Mouse (Mus musculus): Measurements from ENCODE around the gene Zbtb3. TPM values are rescaled to one million over a fixed set of nuclear protein-coding genes. Genes with fewer than 3 reads are reported as not detected.

Zbtb3 gene
- total and polyA plus RNA-seq, 3 experiments: 1.2 to 2.5 (median 2.2) TPM

- H3K9me3 ChIP-seq (replicated peaks; ENCODE audit: low read length): no peaks in the 10 kb centered on the region
- H3K4me3 ChIP-seq (replicated peaks in 1 of 3; ENCODE audit: low read depth in 2 of 3, low read length in 2 of 3, poor library complexity in 1 of 3): peak overlapping the region; percentile 76 to 97 (median 96)
- peaks cover 64% of the 10 kb centered on the region for H3K79me2 ChIP-seq (replicated peaks; ENCODE audit: control insufficient read depth, extremely low read depth, insufficient read depth, poor library complexity, severe bottlenecking)
- peak overlapping the region; percentile 83; the same call in 1 of the 2 replicates for H3K4me2 ChIP-seq (ENCODE audit: insufficient read depth, low read depth, poor library complexity, severe bottlenecking)
- no peaks in the 10 kb centered on the region for H3K27me3 ChIP-seq (replicated peaks)
- H3K4me1 ChIP-seq (ENCODE audit: control insufficient read depth in 1 of 2, insufficient read depth in 2 of 2): peaks cover 0 to 38% of the 10 kb centered on the region in 2 experiments; a peak in 3 of 4 replicates
- H3K36me3 ChIP-seq (replicated peaks in 1 of 2; ENCODE audit: control insufficient read depth in 1 of 2, insufficient read depth in 1 of 2, low read length in 1 of 2): peaks cover 26 to 42% of the 10 kb centered on the region in 2 experiments
- in situ Hi-C loops (cut with MboI; ENCODE audit: low pct_ligation_motif_present, low pct_unique_long_range_greater_than_20kb, low sequenced_read_pairs): no loop called here
- H3K27ac ChIP-seq (ENCODE audit: insufficient read depth, low read depth): no peak overlapping the region
- peak overlapping the region; percentile 88 for H3K9ac ChIP-seq (ENCODE audit: insufficient read depth, low read depth)
- 0 out of 2 replicates have a peak, but pooled peaks have one; percentile 13 for TF ChIP-seq MYC (IDR thresholded peaks at IDR 0.05; ENCODE audit: low read depth, low read length)
- no peak for TF ChIP-seq MAFK (IDR thresholded peaks at IDR 0.05; ENCODE audit: insufficient replicate concordance, low read length)
- TF ChIP-seq CTCF (conservative IDR thresholded peaks at IDR 0.05 in 1 of 2, IDR thresholded peaks at IDR 0.05 in 1 of 2; ENCODE audit: low read depth in 2 of 2, low read length in 2 of 2): no peak
- TF ChIP-seq NRF1 (IDR thresholded peaks at IDR 0.05; ENCODE audit: low read depth, low read length): no peak
- no peak for TF ChIP-seq GABPA (IDR thresholded peaks at IDR 0.05; ENCODE audit: insufficient replicate concordance, low read depth, low read length)
- dilution Hi-C loops (cut with MboI; ENCODE audit: extremely low pct_ligation_motif_present, extremely low pct_unique_long_range_greater_than_20kb, low sequenced_read_pairs): no loop called here
- no peak for DNase-seq (ENCODE audit: extremely low read depth)
These were observed 44.8 kb upstream of the Zbtb3 start for GRCm38 (mm10) chr19:8757471-8757998.

- peaks cover 4 to 50% of the 10 kb centered on the region in 2 experiments; a peak in 3 of 4 replicates for H3K4me1 ChIP-seq (ENCODE audit: control insufficient read depth in 1 of 2, insufficient read depth in 2 of 2)
- no peak overlapping the region for H3K27ac ChIP-seq (ENCODE audit: insufficient read depth, low read depth)
- no peaks in the 10 kb centered on the region for H3K27me3 ChIP-seq (replicated peaks)
- no peaks in the 10 kb centered on the region for H3K9me3 ChIP-seq (replicated peaks; ENCODE audit: low read length)
- no peak for DNase-seq (ENCODE audit: extremely low read depth)
- peaks cover 33 to 45% of the 10 kb centered on the region in 2 experiments for H3K36me3 ChIP-seq (replicated peaks in 1 of 2; ENCODE audit: control insufficient read depth in 1 of 2, insufficient read depth in 1 of 2, low read length in 1 of 2)
- H3K79me2 ChIP-seq (replicated peaks; ENCODE audit: control insufficient read depth, extremely low read depth, insufficient read depth, poor library complexity, severe bottlenecking): peaks cover 70% of the 10 kb centered on the region
- H3K9ac ChIP-seq (ENCODE audit: insufficient read depth, low read depth): peak overlapping the region; percentile 88; the same call in 1 of the 2 replicates
- H3K4me2 ChIP-seq (ENCODE audit: insufficient read depth, low read depth, poor library complexity, severe bottlenecking): peak overlapping the region; percentile 91
- TF ChIP-seq CTCF (conservative IDR thresholded peaks at IDR 0.05 in 1 of 2, IDR thresholded peaks at IDR 0.05 in 1 of 2; ENCODE audit: low read depth in 2 of 2, low read length in 2 of 2) (no peak), GABPA (IDR thresholded peaks at IDR 0.05; ENCODE audit: insufficient replicate concordance, low read depth, low read length) (no peak), SMC3 (IDR thresholded peaks at IDR 0.05; ENCODE audit: low read depth, low read length) (no peak), ZNF384 (IDR thresholded peaks at IDR 0.05; ENCODE audit: low read depth, low read length) (no peak), ETS1 (conservative IDR thresholded peaks at IDR 0.05; ENCODE audit: low read depth, low read length) (no peak), MAX (IDR thresholded peaks at IDR 0.05; ENCODE audit: low read length) (no peak), RAD21 (IDR thresholded peaks at IDR 0.05; ENCODE audit: low read depth, low read length) (no peak), MAZ (IDR thresholded peaks at IDR 0.05; ENCODE audit: low read depth, low read length) (no peak), ZMIZ1 (IDR thresholded peaks at IDR 0.05; ENCODE audit: low read depth, low read length) (no peak), POLR2A (IDR thresholded peaks at IDR 0.05; ENCODE audit: low read depth, low read length) (no peak), USF1 (IDR thresholded peaks at IDR 0.05; ENCODE audit: low read depth, low read length) (no peak), E2F4 (IDR thresholded peaks at IDR 0.05; ENCODE audit: insufficient replicate concordance, low read depth, low read length) (no peak), RCOR1 (conservative IDR thresholded peaks at IDR 0.05; ENCODE audit: low read depth, low read length) (no peak), ZKSCAN1 (IDR thresholded peaks at IDR 0.05; ENCODE audit: borderline replicate concordance, low read depth, low read length) (no peak), MYC (IDR thresholded peaks at IDR 0.05; ENCODE audit: low read depth, low read length) (no peak), NRF1 (IDR thresholded peaks at IDR 0.05; ENCODE audit: low read depth, low read length) (no peak)
- dilution Hi-C loops (cut with MboI; ENCODE audit: extremely low pct_ligation_motif_present, extremely low pct_unique_long_range_greater_than_20kb, low sequenced_read_pairs): no loop called here
- H3K4me3 ChIP-seq (replicated peaks in 1 of 3; ENCODE audit: low read depth in 2 of 3, low read length in 2 of 3, poor library complexity in 1 of 3): no peak overlapping the region
- in situ Hi-C loops (cut with MboI; ENCODE audit: low pct_ligation_motif_present, low pct_unique_long_range_greater_than_20kb, low sequenced_read_pairs): no loop called here
These were observed 43.5 kb upstream of the Zbtb3 start for GRCm38 (mm10) chr19:8758899-8759298.
